Mouse (Mus musculus) CD8-positive naive resting alpha-beta T cell, adult 2 months (primary cell): ENCODE measurements around the gene Gm10801.
"Not testable (repeated sequence)": the region's sequence is repeated elsewhere in the genome, so short reads cannot be mapped to it uniquely, and the experiment has no call there.

Experiments
- DNase-seq, 2 experiments: peaks; one replicate each; pipeline ENCODE4 v3.0.0; 2022; ENCODE audit warnings: low read depth in 2 of 2, low spot score in 2 of 2

Gene Gm10801

DNA sequence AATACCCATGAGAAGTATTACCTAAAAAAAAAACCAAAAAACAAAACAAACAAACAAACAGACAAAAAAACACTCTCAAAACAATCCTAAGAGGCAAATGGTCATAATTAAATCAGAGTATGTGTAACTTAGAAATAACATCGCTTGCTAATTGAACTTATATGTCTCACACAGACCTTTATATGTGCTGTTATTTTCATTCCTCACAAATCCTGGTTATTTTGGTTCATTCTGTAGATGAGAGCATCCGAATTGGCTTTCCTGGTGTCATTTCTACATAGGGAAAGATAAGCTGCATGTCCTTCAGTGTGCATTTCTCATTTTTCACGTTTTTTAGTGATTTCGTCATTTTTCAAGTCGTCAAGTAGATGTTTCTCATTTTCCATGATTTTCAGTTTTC, at the start of gene Gm10801:
Gene Gm10801 (plus strand): TSS at position 301 of the 400 bp plus-strand sequence.
- not testable (repeated sequence) for DNase-seq

DNA sequence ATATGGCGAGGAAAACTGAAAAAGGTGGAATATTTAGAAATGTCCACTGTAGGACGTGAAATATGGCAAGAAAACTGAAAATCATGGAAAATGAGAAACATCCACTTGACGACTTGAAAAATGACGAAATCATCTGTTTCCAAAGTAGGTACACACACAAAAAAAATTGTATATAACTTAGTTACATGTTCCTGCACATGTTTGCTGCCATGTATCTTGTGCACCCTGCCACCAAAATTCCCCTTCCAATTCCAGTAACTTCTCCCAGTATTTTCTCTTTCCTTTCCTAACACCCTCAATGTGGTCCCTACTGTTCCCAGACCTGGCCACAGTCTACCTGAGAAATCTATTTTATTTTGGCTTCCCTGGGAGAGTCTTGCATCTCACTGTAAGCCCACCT, 5.2 kb downstream of the Gm10801 start, which contains the start of gene Gm10800:
Gene Gm10800 (minus strand): TSS at position 101 of the 400 bp plus-strand sequence.
- DNase-seq, result not testable (repeated sequence)

GRCm38 (mm10) chr2:98697533-98697932, 35.5 kb downstream of the Gm10801 start:
- no peak for DNase-seq
